Mouse (Mus musculus) inflammation-experienced regulatory T-cells (primary cell): ENCODE results near the gene Gm14296. TPM values are rescaled to one million over a fixed set of nuclear protein-coding genes. Genes with fewer than 3 reads are reported as not detected.

Source experiments
- polyA plus RNA-seq, 2 experiments: library from polyadenylated mRNA; unstranded; fragments of 100-300 nt; shearing (Covaris generic); gene quantifications; one replicate each; pipeline ENCODE4 v1.2.1; 2017

Gm14296 gene
- polyA plus RNA-seq, result 1 to 10 TPM; 2.4 to 3.3 TPM

DNA sequence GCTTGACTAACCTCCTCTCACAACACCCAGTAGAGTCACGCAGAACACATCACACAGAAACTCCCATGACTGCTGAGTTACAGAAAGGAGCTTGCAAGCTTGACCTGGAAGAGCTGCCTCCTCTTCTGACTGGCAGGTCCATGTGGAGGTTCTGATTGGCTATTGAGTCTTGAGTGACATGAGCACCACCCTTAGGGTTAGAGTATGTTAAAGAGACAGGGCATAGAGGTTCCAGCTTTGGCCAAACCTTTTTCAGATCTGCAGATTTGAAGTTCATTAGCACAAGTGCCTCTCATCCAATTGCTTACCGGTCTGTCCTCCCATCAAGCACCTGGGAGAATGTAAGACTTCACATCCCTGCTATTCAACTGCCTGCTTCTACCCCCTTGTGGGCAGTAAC, at the start of gene Gm14296:
Gm14296 (minus strand) TSS at position 101 of the 400 bp plus-strand sequence.

Other genes with a start within 250 kb of the Gm14296 start
- gene Gm14305, start 219.5 kb downstream of the Gm14296 start, polyA plus RNA-seq, result 10 to 100 TPM; 10.1 to 18.5 TPM
- gene Gm14295, start 129.2 kb downstream of the Gm14296 start, polyA plus RNA-seq, result 1 to 10 TPM; 7.5 to 8.1 TPM
- not detected for gene Gm14408, start 96.7 kb downstream of the Gm14296 start, polyA plus RNA-seq
- gene Gm14419, start 73.1 kb upstream of the Gm14296 start, polyA plus RNA-seq, result 1 to 10 TPM in 1 of 2 experiments, under 1 TPM in 1; 0.49 to 2.4 TPM
- gene Gm14401, start 146.5 kb upstream of the Gm14296 start, polyA plus RNA-seq, result under 1 TPM in 1 of 2 experiments, not detected in 1; 0.61 TPM